Mouse (Mus musculus) megakaryocyte-erythroid progenitor cell, adult 5-6 weeks (primary cell): ENCODE measurements around the gene B3gntl1. TPM values are rescaled to one million over a fixed set of nuclear protein-coding genes. Genes with fewer than 3 reads are reported as not detected.
"Not testable (repeated sequence)": the region's sequence is repeated elsewhere in the genome, so short reads cannot be mapped to it uniquely, and the experiment has no call there.

Source experiments
- ATAC-seq: replicated peaks from 2 replicates; pipeline ENCODE4 v1.8.0; 2016; ENCODE audit warnings: mild to moderate bottlenecking, inconsistent platforms; ENCODE audit not compliant: severe bottlenecking, poor library complexity, low FRiP score, low TSS enrichment
- total RNA-seq, 2 experiments: library from RNA; stranded (forward) in 1 of 2; stranded (reverse) in 1 of 2; fragments of 200-1000, 215-1000 nt in 1 of 2; fragments of >200 nt in 1 of 2; fragmentation: Nextera tagmentation in 1 of 2; gene quantifications; 2 replicates each; pipeline ENCODE4 v1.2.3; 2014 to 2017

The B3gntl1 gene
- total RNA-seq, 2 experiments from 2014 or later: 8.2 to 11.1 TPM

- ATAC-seq: no peak
Measured at GRCm38 (mm10) chr11:121686674-121687073, 13.7 kb upstream of the B3gntl1 start.

GRCm38 (mm10) chr11:121686091-121686490 is 13.1 kb upstream of the B3gntl1 start:
- ATAC-seq: no peak

- no peak for ATAC-seq
Measured at GRCm38 (mm10) chr11:121685491-121686001, 12.6 kb upstream of the B3gntl1 start.

- no peak for ATAC-seq
Measured at GRCm38 (mm10) chr11:121683243-121683642, 10.3 kb upstream of the B3gntl1 start.

- peak; percentile 89 for ATAC-seq
Measured at GRCm38 (mm10) chr11:121680750-121681149, 7.8 kb upstream of the B3gntl1 start.

- ATAC-seq: no peak
Measured at GRCm38 (mm10) chr11:121679581-121679980, 6.6 kb upstream of the B3gntl1 start.

GRCm38 (mm10) chr11:121676836-121677235 is 3.9 kb upstream of the B3gntl1 start:
- no peak for ATAC-seq

- ATAC-seq: no peak
Measured at GRCm38 (mm10) chr11:121673629-121674028, 676 bp upstream of the B3gntl1 start.

GRCm38 (mm10) chr11:121672312-121672989 is 502 bp downstream of the B3gntl1 start:
- no peak for ATAC-seq

- no peak for ATAC-seq
Measured at GRCm38 (mm10) chr11:121670926-121671325, 2.0 kb downstream of the B3gntl1 start.

GRCm38 (mm10) chr11:121668776-121669175 is 4.2 kb downstream of the B3gntl1 start:
- no peak for ATAC-seq

GRCm38 (mm10) chr11:121667541-121667940 is 5.4 kb downstream of the B3gntl1 start:
- ATAC-seq: no peak

- ATAC-seq: no peak
Measured at GRCm38 (mm10) chr11:121661116-121661515, 11.8 kb downstream of the B3gntl1 start.

- ATAC-seq: not testable (repeated sequence)
Measured at GRCm38 (mm10) chr11:121660604-121661003, 12.3 kb downstream of the B3gntl1 start.

GRCm38 (mm10) chr11:121658151-121658550 is 14.8 kb downstream of the B3gntl1 start:
- ATAC-seq: no peak

GRCm38 (mm10) chr11:121655807-121656511 is 17.0 kb downstream of the B3gntl1 start:
- ATAC-seq: peak; percentile 86

GRCm38 (mm10) chr11:121655166-121655806 is 17.7 kb downstream of the B3gntl1 start:
- peak; percentile 55 for ATAC-seq

GRCm38 (mm10) chr11:121654406-121654945 is 18.5 kb downstream of the B3gntl1 start:
- no peak for ATAC-seq

- ATAC-seq: no peak
Measured at GRCm38 (mm10) chr11:121653631-121654030, 19.3 kb downstream of the B3gntl1 start.
